Mouse (Mus musculus): ENCODE data around the gene Slc12a4.
"Not testable (repeated sequence)": the region's sequence is repeated elsewhere in the genome, so short reads cannot be mapped to it uniquely, and the experiment has no call there.

The Slc12a4 gene

DNA sequence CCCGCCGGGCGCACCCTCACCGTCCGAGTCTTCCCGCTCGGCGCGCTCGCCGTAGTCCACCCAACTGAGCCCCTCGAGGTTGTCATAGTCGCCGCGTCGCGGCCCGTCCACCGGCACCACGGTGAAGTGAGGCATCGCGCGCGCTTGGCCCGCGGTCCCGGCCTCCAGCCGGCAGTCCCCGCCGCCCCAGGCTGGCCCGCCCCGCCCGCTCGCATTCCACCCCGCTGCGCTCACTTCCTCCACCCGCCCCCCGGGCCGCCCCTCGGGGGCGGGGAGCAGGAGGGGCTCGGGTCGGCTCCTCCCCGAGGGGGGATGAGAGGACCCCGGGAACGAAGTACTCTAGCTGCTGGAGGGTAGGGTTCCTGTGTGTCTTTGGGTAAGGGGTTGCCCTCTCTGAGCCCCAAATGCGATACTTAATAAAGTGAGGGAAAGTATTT is at the start of gene Slc12a4:
TSS of gene Slc12a4 (minus strand) at position 193 of the 437 bp plus-strand sequence.
- DNase-seq (ENCODE audit: extremely low read depth, low read depth): peak; percentile 51

DNA sequence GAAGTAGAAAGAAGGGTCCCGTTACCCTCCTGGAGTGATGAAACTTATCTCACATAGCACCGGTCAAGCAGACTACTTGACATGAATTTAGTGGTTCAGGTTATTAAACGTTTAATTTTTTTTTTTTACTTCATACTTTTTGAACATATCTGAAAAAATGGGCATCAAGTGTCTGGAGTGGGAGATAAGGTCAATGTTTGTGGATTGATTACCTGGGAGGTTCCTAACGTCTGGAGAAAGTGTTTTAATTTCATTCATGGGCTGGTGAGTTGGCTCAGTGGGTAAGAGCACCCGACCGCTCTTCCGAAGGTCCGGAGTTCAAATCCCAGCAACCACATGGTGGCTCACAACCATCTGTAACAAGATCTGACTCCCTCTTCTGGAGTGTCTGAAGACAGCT is 46.3 kb upstream of the Slc12a4 start:
- not testable (repeated sequence) for DNase-seq (ENCODE audit: extremely low read depth, low read depth)

DNA sequence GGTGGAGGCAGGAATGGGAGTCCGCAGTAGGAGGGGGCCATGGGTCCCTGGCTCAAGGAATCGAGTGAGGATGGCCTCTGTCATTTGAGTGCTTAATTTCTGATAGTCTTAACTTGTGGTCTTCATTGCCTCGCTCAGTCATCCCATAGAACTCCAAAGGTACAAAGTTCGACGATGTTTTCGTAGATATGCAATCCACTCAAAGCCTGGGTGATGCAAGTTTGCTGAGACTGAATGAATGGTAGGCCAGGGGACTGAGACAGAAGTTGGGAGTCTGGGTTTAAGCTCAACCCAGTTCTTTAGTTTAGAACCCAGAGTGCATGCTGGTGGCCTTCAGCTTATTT is 45.7 kb upstream of the Slc12a4 start, which contains the start of gene Ddx28:
TSS of gene Ddx28 (minus strand) at position 240 of the 344 bp plus-strand sequence.
- no peak for DNase-seq (ENCODE audit: extremely low read depth, low read depth)

DNA sequence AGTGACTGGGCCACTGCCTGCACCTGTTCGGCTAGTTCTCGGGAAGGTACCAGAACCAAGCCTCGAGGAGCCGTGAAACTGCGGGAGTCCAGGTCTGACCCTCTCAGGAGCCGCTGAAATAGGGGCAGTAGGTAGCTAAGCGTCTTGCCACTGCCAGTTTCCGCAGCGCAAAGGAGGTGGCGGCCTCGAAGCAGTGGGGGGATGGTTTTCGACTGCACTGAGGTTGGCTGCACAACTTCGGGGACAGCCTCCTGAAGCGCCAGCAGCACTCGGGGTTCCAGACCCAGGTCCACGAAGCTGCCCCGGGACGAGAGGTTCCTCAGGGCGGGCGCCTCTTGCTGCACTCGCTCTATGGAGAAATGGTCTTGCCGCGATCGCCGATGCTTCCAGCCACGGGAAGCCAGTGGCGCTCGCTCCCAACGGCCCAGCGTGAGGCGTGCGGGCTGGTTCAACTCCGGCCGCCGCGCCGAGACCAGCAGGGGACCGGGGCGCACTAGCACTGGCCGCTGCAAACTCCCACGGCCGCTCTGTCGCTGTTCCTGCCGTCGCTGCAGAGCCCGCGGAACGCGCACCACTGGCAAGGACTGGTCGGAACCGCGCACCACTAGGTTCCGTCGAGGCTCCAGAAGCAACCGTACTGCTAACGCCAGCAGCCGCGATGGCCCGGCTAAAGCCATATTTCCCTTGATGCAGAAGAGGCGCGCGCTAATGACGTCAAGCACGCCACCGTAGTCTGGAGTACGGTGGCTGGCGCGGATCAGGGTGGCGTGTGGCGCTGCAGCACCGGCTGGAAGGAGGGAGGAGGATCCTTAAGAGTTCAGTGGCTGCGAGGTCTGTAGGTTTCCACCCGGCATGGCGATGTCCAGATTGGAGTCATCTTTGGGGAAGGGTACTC is 45.1 kb upstream of the Slc12a4 start:
- peak; percentile 80 for DNase-seq (ENCODE audit: extremely low read depth, low read depth)

DNA sequence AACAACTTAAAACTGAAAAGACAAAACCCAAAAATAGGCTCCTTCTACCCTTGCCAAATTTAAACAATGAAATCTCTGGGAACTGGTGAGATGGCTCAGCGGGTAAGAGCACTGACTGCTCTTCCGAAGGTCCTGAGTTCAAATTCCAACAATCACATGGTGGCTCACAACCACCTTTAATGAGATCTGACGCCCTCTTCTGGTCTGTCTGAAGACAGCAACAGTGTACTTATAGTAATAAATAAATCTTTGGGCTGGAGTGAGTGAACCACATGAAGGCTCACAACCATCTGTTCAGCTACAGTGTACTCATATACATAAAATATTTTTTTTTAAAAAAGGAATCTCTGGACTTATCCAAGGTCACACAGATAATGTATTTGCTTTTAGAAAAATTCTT is 42.0 kb upstream of the Slc12a4 start:
- not testable (repeated sequence) for DNase-seq (ENCODE audit: extremely low read depth, low read depth)

DNA sequence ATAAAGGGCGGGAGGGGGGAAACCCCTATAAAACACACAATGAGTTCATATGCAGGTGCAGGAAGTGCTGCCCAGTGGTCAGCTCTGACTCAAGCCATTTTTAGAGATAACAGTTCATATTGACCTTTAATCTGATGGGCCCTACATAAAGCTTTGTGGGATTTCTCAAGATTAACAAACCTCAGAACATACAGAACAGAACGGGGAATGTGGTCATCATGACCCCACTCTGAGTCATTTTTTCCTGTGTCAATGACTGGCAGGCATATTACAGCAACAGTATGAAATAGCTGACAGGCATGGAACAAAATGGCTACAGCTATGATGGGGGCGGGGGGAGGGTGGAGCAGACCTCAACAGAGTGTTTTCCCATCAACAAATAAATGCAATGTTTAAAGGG is 41.2 kb upstream of the Slc12a4 start:
- DNase-seq (ENCODE audit: extremely low read depth, low read depth): no peak

DNA sequence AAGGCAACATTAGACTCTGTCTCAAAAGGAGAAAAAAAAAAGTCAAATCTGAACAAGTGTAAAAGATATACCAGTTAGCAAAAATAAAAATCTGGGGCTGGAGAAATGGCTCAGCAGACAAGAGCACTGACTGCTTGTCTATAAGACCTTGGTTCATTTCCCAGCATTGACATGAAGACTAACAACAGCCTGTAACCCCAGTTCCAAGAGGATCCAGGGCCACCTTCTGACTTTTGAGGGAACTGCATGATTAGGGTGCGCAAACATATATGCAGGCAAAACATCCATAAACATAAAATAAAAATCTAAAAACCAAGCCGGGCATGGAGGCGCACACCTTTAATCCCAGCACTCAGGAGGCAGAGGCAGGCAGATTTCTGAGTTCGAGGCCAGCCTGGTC is 40.5 kb upstream of the Slc12a4 start:
- DNase-seq (ENCODE audit: extremely low read depth, low read depth): no peak

DNA sequence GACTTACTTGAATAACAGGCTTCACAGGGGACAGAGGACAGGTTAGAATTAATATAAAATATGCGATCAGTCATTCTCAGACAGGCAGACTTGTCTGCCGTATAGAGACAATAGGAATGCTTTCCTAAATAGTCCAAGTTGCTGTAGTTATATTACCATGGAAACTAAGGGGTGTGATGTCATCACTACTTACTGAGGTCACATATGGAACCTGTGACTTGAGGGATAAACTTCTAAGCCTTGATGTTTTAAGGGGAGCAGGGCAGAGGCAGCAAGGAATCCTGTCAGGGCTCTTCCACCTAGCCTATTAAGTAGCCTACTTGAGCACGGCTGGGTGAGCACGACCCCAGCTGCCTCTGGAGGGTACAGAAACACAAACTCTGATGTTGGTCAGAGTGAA is 40.0 kb upstream of the Slc12a4 start, which contains the start of gene Dpep2nb:
TSS of gene Dpep2nb (minus strand) at position 101 of the 400 bp plus-strand sequence.
- no peak for DNase-seq (ENCODE audit: extremely low read depth, low read depth)

DNA sequence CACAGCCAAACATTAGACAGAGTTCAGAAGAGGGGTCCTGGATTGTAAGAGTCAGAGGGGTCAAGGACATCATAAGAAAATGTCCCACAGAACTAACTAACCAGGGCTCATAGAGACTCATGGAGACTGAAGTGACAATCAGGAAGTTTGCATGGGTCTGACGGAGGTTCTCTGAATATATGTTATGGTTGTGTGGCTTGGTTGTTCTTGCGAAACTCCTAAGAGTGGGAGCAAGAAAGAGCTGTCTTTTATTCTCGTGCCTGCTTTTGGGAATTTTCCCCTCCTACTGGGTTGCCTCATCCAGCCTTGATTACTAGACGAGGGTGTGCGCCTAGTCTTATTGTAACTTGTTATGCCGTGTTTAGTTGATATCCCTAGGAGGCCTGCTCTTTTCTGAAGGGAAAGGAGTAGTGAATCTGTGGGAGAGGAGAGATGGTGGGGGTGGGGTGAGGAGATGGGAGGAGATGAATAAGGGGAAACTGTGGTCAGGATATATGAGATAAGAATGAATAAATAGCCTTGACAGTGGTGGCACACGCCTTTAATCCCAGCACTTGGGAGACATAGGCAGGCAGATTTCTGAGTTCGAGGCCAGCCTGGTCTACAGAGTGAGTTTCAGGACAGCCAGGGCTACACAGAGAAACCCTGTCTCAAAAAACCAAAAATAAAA is 38.8 kb upstream of the Slc12a4 start:
- no peak for DNase-seq (ENCODE audit: extremely low read depth, low read depth)

DNA sequence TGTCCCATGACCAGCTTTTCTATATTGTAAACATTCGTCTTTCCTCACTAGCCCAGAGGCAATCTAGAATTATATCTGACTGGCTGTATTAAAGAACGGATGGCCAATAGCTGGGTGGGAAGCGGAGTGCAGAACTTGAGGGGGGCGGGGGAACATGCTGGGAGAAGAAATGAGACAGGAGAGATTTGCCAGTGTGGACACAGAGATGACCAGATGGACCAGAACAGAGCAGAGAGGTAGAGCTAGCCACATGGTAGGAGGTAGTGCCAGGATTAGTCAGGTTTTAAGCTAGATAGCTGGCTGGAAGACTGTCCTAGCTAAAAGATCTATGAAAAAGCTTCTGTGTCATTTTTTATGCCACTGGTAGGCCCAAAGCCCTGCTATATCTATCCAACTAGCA is 36.0 kb upstream of the Slc12a4 start:
- no peak for DNase-seq (ENCODE audit: extremely low read depth, low read depth)

DNA sequence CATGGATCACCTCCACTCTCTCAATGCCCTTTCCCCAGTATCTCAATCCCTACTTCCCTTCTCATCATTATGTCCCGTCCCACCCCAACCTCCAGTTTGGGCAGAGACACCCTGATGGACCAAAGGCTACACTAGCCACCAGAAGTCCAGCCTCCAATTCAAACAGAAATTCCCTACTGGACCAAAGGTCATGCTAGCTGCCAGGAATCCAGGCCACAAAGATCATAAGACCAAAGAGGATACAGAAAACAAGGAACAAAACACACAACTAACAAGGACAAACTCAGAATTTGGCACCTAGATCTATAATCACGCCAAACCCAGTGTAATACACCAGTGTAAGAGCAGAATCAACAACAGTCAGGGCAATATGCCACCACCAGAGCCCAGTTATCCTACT is 33.1 kb upstream of the Slc12a4 start:
- DNase-seq (ENCODE audit: extremely low read depth, low read depth): no peak

DNA sequence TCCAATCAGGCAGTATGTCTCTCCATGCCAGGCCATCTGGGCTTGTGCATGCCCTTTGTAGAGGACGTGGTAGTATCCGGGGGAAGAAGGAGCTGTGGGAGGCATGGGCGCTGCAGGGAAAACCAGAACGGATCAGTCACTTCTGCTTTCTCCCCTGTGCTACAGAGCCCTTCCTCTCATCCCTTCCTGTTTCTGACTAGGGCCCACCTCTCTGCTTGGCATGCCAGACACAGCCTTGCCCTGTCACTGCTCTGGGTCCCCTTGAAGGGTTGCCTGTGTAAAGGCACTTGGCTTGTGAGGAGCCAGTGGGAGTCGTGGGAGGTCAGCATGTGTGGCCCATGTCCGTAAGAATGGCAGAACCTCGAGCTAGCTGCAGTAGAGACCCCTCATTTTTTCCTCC is 30.5 kb upstream of the Slc12a4 start:
- DNase-seq (ENCODE audit: extremely low read depth, low read depth): peak; percentile 67

DNA sequence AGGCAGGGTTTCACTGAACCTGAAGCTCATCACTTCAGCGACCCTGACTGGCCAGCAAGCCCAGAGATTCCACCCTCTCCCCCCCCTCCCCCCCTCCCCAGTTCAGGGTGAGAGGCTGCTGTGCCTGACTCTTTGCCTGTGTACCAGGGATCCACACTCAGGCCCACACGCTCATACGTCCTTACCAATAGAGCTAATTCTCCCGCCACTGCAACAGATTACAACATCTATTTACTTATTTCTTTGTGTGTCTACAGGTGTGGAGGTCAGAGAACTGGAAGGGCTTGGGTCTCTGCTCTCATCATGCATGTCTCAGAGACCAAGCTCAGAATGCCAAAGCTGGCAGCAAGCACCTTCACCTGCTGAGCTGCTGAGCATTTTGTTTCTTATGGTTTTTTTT is 27.3 kb upstream of the Slc12a4 start:
- DNase-seq (ENCODE audit: extremely low read depth, low read depth): no peak

DNA sequence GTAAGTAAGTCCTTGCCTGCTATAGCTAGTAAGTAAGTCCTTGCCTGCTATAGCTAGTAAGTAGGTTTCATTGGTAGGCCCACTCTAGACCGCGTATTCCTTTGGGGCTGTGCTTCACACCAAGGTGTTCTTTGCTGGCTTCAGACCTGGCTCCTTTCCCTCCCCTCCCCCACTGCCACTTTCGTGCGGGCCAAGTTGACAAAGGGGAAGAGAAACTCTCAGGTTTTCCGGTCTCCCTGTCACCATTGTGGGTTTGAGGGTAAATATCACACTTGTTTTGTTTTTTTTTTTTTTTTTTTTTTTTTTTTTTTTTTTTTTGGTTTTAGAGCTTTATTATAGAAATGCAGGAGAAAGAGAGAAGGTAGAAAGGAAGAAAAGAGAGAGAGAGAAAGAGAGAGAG is 26.6 kb upstream of the Slc12a4 start:
- DNase-seq (ENCODE audit: extremely low read depth, low read depth): no peak

DNA sequence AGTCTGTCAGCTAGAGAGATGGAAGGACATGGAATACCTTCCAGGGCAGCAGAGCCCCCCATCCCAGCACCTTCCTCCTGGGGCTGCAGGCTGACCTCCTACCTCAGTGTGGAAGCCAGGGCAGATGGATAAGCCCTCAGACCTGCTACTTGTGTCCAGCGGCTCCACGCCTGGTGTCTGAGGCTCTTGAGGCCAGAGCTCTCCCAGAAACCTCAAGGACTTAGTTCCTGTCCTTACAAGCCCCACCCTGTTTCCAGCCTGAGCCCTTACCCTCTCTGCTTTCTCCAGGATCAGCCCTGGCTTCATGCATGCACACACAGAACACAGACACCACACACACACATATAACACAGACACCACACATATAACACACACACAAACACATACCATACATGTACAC is 25.6 kb upstream of the Slc12a4 start:
- no peak for DNase-seq (ENCODE audit: extremely low read depth, low read depth)

DNA sequence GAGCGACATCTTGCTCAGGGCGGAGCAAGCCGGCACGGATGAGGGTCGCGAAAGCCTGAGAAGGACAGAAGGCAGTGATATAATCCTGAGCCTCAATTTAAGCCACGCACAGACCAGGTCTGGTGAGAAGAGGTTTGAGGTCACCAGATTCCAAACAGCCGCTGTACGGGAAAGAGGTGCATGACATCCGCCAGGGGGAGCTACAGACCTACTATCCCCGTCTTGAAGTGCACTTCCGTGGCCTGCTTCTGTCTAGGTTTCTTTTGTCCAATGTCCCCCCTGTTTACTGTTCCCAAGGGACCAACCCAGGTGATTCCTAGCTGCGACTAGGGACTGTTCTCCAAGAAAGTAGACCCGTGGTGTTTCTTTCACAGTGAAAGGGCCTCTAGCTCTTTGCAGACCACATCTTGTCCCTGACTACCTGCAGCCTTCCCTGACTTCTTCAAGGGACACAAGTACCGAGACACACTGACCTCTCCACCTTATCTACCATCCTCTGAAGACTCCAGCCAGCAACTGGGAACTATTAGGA is 25.0 kb upstream of the Slc12a4 start, which contains the start of gene Dus2:
TSS of gene Dus2 (plus strand) at position 482 of the 532 bp plus-strand sequence.
- DNase-seq (ENCODE audit: extremely low read depth, low read depth): peak; percentile 69

DNA sequence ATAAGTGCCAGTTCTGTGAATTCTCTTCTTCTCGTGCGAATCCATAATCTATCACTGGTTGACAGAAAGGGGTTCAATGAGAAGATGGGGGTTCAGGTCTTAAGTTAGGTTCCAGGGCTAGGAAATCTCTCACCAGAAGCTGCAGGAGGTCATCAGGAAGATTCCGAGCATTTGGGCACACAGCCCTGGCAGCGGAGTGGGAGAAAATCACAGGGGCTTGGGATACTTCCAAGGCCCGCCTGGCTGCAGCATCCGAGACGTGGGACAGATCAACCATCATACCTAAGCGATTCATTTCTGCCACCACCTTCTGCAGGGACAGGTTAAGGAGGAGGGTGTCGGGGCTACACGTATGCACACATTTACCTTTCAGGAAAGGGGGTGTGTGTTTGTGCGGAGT is 22.6 kb upstream of the Slc12a4 start:
- DNase-seq (ENCODE audit: extremely low read depth, low read depth): no peak

DNA sequence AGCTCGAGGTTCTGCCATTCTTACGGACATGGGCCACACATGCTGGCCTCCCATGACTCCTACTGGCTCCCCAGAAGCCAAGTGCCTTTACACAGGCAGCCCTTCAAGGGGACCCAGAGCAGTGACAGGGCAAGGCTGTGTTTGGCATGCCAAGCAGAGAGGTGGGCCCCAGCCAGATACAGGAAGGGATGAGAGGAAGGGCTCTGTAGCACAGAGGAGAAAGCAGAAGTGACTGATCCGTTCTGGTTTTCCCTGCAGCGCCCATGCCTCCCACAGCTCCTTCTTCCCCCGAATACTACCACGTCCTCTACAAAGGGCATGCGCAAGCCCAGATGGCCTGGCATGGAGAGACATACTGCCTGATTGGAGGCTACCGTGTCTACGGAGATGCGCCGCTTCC is 17.5 kb upstream of the Slc12a4 start:
- DNase-seq (ENCODE audit: extremely low read depth, low read depth): not testable (repeated sequence)

DNA sequence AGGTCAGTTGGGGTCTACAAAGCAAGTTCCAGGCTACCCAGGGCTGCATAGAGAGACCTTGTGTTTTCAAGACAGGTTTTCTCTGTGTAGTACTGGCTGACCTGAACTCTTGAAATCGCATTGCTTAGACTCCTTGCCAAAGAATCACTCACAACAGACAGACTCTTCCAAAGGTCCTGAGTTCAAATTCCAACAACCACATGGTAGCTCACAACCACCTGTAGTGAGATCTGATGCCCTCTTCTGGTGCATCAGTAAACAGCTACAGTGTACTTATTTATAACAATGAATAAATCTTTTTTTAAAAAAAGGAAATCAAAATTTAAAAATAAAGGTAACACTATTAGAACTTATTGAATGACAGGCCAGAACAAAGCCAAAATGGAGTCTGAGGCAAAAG is 15.2 kb upstream of the Slc12a4 start:
- DNase-seq (ENCODE audit: extremely low read depth, low read depth): no peak

DNA sequence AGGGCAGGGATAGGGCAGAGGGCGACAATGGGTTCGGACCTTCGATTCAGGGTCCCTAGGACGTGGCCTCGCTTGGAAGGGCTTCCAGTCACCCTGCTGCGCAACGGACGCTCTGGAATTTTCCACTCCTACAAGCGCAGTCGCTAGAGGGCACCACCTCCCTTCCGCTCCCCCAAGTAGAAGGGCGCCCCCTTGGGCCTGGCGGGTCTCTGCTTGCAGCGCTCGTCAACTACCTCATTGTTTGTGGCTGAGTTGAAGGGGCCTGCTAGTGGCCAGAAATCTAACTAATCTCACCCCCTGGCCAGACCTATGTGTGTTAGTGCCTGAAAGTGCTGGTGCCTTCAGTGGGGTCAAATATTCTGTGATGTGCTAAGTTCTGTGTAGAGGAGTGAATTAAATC is 13.4 kb upstream of the Slc12a4 start, which contains the start of gene Dpep3:
TSS of gene Dpep3 (minus strand) at position 105 of the 400 bp plus-strand sequence.
- DNase-seq (ENCODE audit: extremely low read depth, low read depth): no peak

DNA sequence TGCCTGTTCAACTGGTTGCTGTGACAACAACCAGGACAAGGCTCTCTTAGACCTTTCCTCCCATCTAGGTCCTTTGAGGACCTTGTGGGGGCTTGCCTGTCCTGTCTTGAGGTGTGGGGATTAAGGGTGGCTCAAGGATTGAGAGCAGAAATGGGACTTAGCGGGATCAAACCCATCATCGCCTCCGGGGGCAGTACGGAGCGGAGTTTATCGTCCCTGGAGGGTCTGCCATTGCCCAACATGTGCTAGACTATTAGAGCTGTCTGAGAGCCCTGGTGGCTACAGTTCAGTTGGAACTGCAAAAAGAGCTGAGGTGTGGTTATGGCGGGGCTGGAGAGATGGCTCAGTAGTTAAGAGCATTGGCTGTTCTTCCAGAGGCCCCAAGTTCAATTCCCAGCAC is 9.5 kb upstream of the Slc12a4 start:
- no peak for DNase-seq (ENCODE audit: extremely low read depth, low read depth)

Data from MEL-GATA-1-ER (cell line).